Comparison of ENCODE assay signal across 1 mouse cellular context in genomic region chr2:152372104-152372503, GRCm38 (mm10).
TF ChIP-seq lines count a peak whose summit lies in the region.

No protein-coding gene starts in this region.

TF ChIP-seq in MEL, 35 proteins besides CTCF, POLR2A, EP300 and RAD21 (continued from another document):
- TF ChIP-seq USF2 (IDR thresholded peaks at IDR 0.05; ENCODE audit: borderline replicate concordance in 1 of 2, insufficient read depth in 1 of 2, low read depth in 1 of 2, low read length in 2 of 2) (no peak), ZNF384 (IDR thresholded peaks at IDR 0.05; ENCODE audit: low read depth, low read length) (0 out of 2 replicates have a peak, but pooled peaks have one; percentile 12)
